12 mouse cellular contexts compared by ENCODE assay signal in genomic region chr12:83923486-83923859, GRCm38 (mm10). TPM values are rescaled to one million over a fixed set of nuclear protein-coding genes. Genes with fewer than 3 reads are reported as not detected.
DNase-seq lines count a peak whose midpoint lies in the region; ATAC-seq and TF ChIP-seq lines count a peak whose summit lies in the region.
"Had no signal": no experiment of that assay in that cellular context is flagged by ENCODE, and none has a peak within 500 bp of the region (broad histone marks: within the 10 kb centered on the region; RNA-seq: fewer than 3 reads in every experiment).

No protein-coding gene starts in this region.

- H3K4me3 ChIP-seq in hindbrain, embryonic 14.5 days (replicated peaks; ENCODE audit: low read length) = no peak overlapping the region
- no peak overlapping the region for H3K4me3 ChIP-seq in hindbrain, embryonic 13.5 days
- no peak overlapping the region for H3K4me3 ChIP-seq in midbrain, embryonic 11.5 days (ENCODE audit: low read depth, low read length)
- no peak overlapping the region for H3K4me3 ChIP-seq in midbrain, embryonic 15.5 days
- no peak overlapping the region for H3K4me3 ChIP-seq in intestine, postnatal 0 days (ENCODE audit: low read depth, low read length)
- H3K4me3 ChIP-seq in stomach, embryonic 16.5 days (replicated peaks; ENCODE audit: low read length) = no peak overlapping the region

- peak overlapping the region; percentile 4; the same call in 1 of the 2 replicates for H3K9ac ChIP-seq in hindbrain, embryonic 14.5 days
- H3K9ac ChIP-seq in hindbrain, embryonic 13.5 days = no peak overlapping the region
- peak overlapping the region; percentile 71; the same call in 1 of the 2 replicates for H3K9ac ChIP-seq in midbrain, embryonic 11.5 days (ENCODE audit: low read length)
- no peak overlapping the region for H3K9ac ChIP-seq in midbrain, embryonic 15.5 days
- no peak overlapping the region for H3K9ac ChIP-seq in intestine, postnatal 0 days (ENCODE audit: low read depth, low read length)
- no peak overlapping the region for H3K9ac ChIP-seq in stomach, embryonic 16.5 days (ENCODE audit: low read length)
- H3K9ac ChIP-seq: neural tube, embryonic 15.5 days had no signal

- H3K27me3 ChIP-seq in hindbrain, embryonic 14.5 days (ENCODE audit: control insufficient read depth, insufficient read depth, low read length) = no peaks in the 10 kb centered on the region
- H3K27me3 ChIP-seq in hindbrain, embryonic 13.5 days = no peaks in the 10 kb centered on the region
- H3K27me3 ChIP-seq in midbrain, embryonic 11.5 days (ENCODE audit: control insufficient read depth, insufficient read depth, low read length) = no peaks in the 10 kb centered on the region
- no peaks in the 10 kb centered on the region for H3K27me3 ChIP-seq in midbrain, embryonic 15.5 days (replicated peaks)
- H3K27me3 ChIP-seq in intestine, postnatal 0 days (replicated peaks; ENCODE audit: control insufficient read depth, insufficient read depth, low read length) = no peaks in the 10 kb centered on the region
- H3K27me3 ChIP-seq in stomach, embryonic 16.5 days (ENCODE audit: control insufficient read depth, insufficient read depth, low read length) = no peaks in the 10 kb centered on the region
- H3K27me3 ChIP-seq: neural tube, embryonic 15.5 days had no signal

- H3K36me3 ChIP-seq in hindbrain, embryonic 14.5 days (replicated peaks; ENCODE audit: control insufficient read depth, insufficient read depth) = no peaks in the 10 kb centered on the region
- no peaks in the 10 kb centered on the region for H3K36me3 ChIP-seq in hindbrain, embryonic 13.5 days
- H3K36me3 ChIP-seq in midbrain, embryonic 11.5 days (ENCODE audit: control insufficient read depth, insufficient read depth, low read length) = no peaks in the 10 kb centered on the region
- H3K36me3 ChIP-seq in midbrain, embryonic 15.5 days (replicated peaks) = no peaks in the 10 kb centered on the region
- H3K36me3 ChIP-seq in intestine, postnatal 0 days (ENCODE audit: control insufficient read depth, insufficient read depth) = no peaks in the 10 kb centered on the region
- no peaks in the 10 kb centered on the region for H3K36me3 ChIP-seq in stomach, embryonic 16.5 days (ENCODE audit: control insufficient read depth, insufficient read depth, low read length)
- H3K36me3 ChIP-seq: neural tube, embryonic 15.5 days had no signal

- no peak overlapping the region for H3K4me2 ChIP-seq in hindbrain, embryonic 14.5 days (replicated peaks)
- no peak overlapping the region for H3K4me2 ChIP-seq in hindbrain, embryonic 13.5 days
- no peak overlapping the region for H3K4me2 ChIP-seq in midbrain, embryonic 11.5 days
- H3K4me2 ChIP-seq in midbrain, embryonic 15.5 days = no peak overlapping the region
- H3K4me2 ChIP-seq in intestine, postnatal 0 days (replicated peaks; ENCODE audit: low read depth) = peak overlapping the region; percentile 93
- H3K4me2 ChIP-seq in stomach, embryonic 16.5 days (ENCODE audit: low read depth, low read length) = 0 out of 2 replicates have a peak overlapping the region, but pooled peaks have one; percentile 53

- H3K27ac ChIP-seq in hindbrain, embryonic 14.5 days = no peak overlapping the region
- no peak overlapping the region for H3K27ac ChIP-seq in hindbrain, embryonic 13.5 days
- H3K27ac ChIP-seq in midbrain, embryonic 11.5 days (ENCODE audit: low read depth, low read length) = no peak overlapping the region
- no peak overlapping the region for H3K27ac ChIP-seq in midbrain, embryonic 15.5 days
- H3K27ac ChIP-seq in intestine, postnatal 0 days (ENCODE audit: low read depth, low read length) = peak overlapping the region; percentile 89
- H3K27ac ChIP-seq in stomach, embryonic 16.5 days (ENCODE audit: low read length) = no peak overlapping the region
- H3K27ac ChIP-seq: neural tube, embryonic 15.5 days had no signal

- 90% methylated on average over 1 of the region's 1 CpGs for WGBS in hindbrain, embryonic 14.5 days
- 88% methylated on average over 1 of the region's 1 CpGs for WGBS in hindbrain, embryonic 13.5 days
- 93% methylated on average over 1 of the region's 1 CpGs for WGBS in midbrain, embryonic 11.5 days
- WGBS in midbrain, embryonic 15.5 days = 81% methylated on average over 1 of the region's 1 CpGs
- WGBS in intestine, postnatal 0 days = 40% methylated on average over 1 of the region's 1 CpGs
- 74% methylated on average over 1 of the region's 1 CpGs for WGBS in stomach, embryonic 16.5 days

- H3K9me3 ChIP-seq in hindbrain, embryonic 14.5 days (ENCODE audit: control insufficient read depth, low read length) = no peaks in the 10 kb centered on the region
- no peaks in the 10 kb centered on the region for H3K9me3 ChIP-seq in hindbrain, embryonic 13.5 days
- H3K9me3 ChIP-seq in midbrain, embryonic 11.5 days (ENCODE audit: control insufficient read depth, low read length) = no peaks in the 10 kb centered on the region
- H3K9me3 ChIP-seq in midbrain, embryonic 15.5 days = no peaks in the 10 kb centered on the region
- H3K9me3 ChIP-seq in intestine, postnatal 0 days (ENCODE audit: control insufficient read depth) = no peaks in the 10 kb centered on the region
- H3K9me3 ChIP-seq in stomach, embryonic 16.5 days (replicated peaks; ENCODE audit: control insufficient read depth, low read length) = no peaks in the 10 kb centered on the region
- H3K9me3 ChIP-seq: neural tube, embryonic 15.5 days had no signal

- DNase-seq in hindbrain, embryonic 14.5 days (ENCODE audit: low spot score) = no peak
- DNase-seq in midbrain, embryonic 11.5 days (ENCODE audit: low spot score, missing footprints) = no peak
- no peak for DNase-seq in cerebellum, postnatal 14 days
- DNase-seq: adrenal gland, postnatal 25 days; cerebellum, adult 11-12 months; lung, adult 18-20 months; right cerebral cortex, postnatal 14 days had no signal

- H3K4me1 ChIP-seq in hindbrain, embryonic 14.5 days (replicated peaks; ENCODE audit: control insufficient read depth, insufficient read depth, low read length) = peaks cover 22% of the 10 kb centered on the region
- peaks cover 25% of the 10 kb centered on the region for H3K4me1 ChIP-seq in hindbrain, embryonic 13.5 days (replicated peaks)
- peaks cover 6% of the 10 kb centered on the region; the same call in 1 of the 2 replicates for H3K4me1 ChIP-seq in midbrain, embryonic 11.5 days (ENCODE audit: control insufficient read depth, insufficient read depth, low read length)
- H3K4me1 ChIP-seq in midbrain, embryonic 15.5 days = peaks cover 19% of the 10 kb centered on the region
- peaks cover 17% of the 10 kb centered on the region; the same call in 1 of the 2 replicates for H3K4me1 ChIP-seq in intestine, postnatal 0 days (replicated peaks; ENCODE audit: control insufficient read depth, insufficient read depth, low read length)
- H3K4me1 ChIP-seq in stomach, embryonic 16.5 days (ENCODE audit: control insufficient read depth, insufficient read depth, low read length) = peaks cover 10% of the 10 kb centered on the region

- ATAC-seq in hindbrain, embryonic 14.5 days (ENCODE audit: low FRiP score) = no peak
- ATAC-seq in hindbrain, embryonic 13.5 days (ENCODE audit: low FRiP score) = no peak
- ATAC-seq in midbrain, embryonic 11.5 days (ENCODE audit: low FRiP score) = no peak
- ATAC-seq in midbrain, embryonic 15.5 days (replicated peaks) = no peak
- no peak for ATAC-seq in intestine, postnatal 0 days
- ATAC-seq in stomach, embryonic 16.5 days (ENCODE audit: insufficient read depth, low FRiP score) = no peak

- TF ChIP-seq CTCF in intestine, postnatal 0 days (IDR thresholded peaks at IDR 0.05; ENCODE audit: low read depth) = no peak

RNA-seq across cellular contexts. Expression of gene Numb, which starts 1.7 kb away (rescaled TPM):
- polyA plus RNA-seq in hindbrain, embryonic 14.5 days (2014; fragmentation: Nextera tagmentation; extraction: Ambion mirVana) = 16.0 and 17.7 TPM in 2 replicates
- polyA plus RNA-seq in hindbrain, embryonic 13.5 days (2015; fragmentation: Nextera tagmentation; extraction: Ambion mirVana) = 19.9 and 25.6 TPM in 2 replicates
- polyA plus RNA-seq in midbrain, embryonic 11.5 days (2014; fragmentation: Nextera tagmentation; extraction: Ambion mirVana) = 27.2 and 27.8 TPM in 2 replicates
- 16.0 and 17.5 TPM in 2 replicates for polyA plus RNA-seq in midbrain, embryonic 15.5 days (2015; fragmentation: Nextera tagmentation; extraction: Ambion mirVana)
- 28.9 and 34.4 TPM in 2 replicates for polyA plus RNA-seq in intestine, postnatal 0 days (2015; fragmentation: Nextera tagmentation; extraction: Ambion mirVana)
- 37.6 and 41.3 TPM in 2 replicates for polyA plus RNA-seq in stomach, embryonic 16.5 days (2015; fragmentation: Nextera tagmentation; extraction: Ambion mirVana)

RNA-seq across cellular contexts. Expression of gene Riox1, which starts 26.9 kb away (rescaled TPM):
- polyA plus RNA-seq in hindbrain, embryonic 14.5 days (2014; fragmentation: Nextera tagmentation; extraction: Ambion mirVana) = 12.4 and 15.0 TPM in 2 replicates
- polyA plus RNA-seq in hindbrain, embryonic 13.5 days (2015; fragmentation: Nextera tagmentation; extraction: Ambion mirVana) = 10.0 and 10.8 TPM in 2 replicates
- 13.6 and 15.3 TPM in 2 replicates for polyA plus RNA-seq in midbrain, embryonic 11.5 days (2014; fragmentation: Nextera tagmentation; extraction: Ambion mirVana)
- 10.6 and 12.7 TPM in 2 replicates for polyA plus RNA-seq in midbrain, embryonic 15.5 days (2015; fragmentation: Nextera tagmentation; extraction: Ambion mirVana)
- polyA plus RNA-seq in intestine, postnatal 0 days (2015; fragmentation: Nextera tagmentation; extraction: Ambion mirVana) = 11.4 and 12.4 TPM in 2 replicates
- polyA plus RNA-seq in stomach, embryonic 16.5 days (2015; fragmentation: Nextera tagmentation; extraction: Ambion mirVana) = 4.8 and 5.8 TPM in 2 replicates

Comparison
In these comparisons a context has a peak if more than half of its experiments do, and no peak if none do; other contexts are left out.
1. H3K9ac ChIP-seq: peak in hindbrain, embryonic 14.5 days (single experiment) and midbrain, embryonic 11.5 days (single experiment); none in hindbrain, embryonic 13.5 days (single experiment), midbrain, embryonic 15.5 days (single experiment), intestine, postnatal 0 days (single experiment) and stomach, embryonic 16.5 days (single experiment).
2. H3K4me2 ChIP-seq: peak in intestine, postnatal 0 days (single experiment) and stomach, embryonic 16.5 days (single experiment); none in hindbrain, embryonic 14.5 days (single experiment), hindbrain, embryonic 13.5 days (single experiment), midbrain, embryonic 11.5 days (single experiment) and midbrain, embryonic 15.5 days (single experiment).